Mouse (Mus musculus) right cerebral cortex, postnatal 14 days (tissue): ENCODE data around the gene Entpd1.
"Not testable (repeated sequence)": the region's sequence is repeated elsewhere in the genome, so short reads cannot be mapped to it uniquely, and the experiment has no call there.

ENCODE experiments used
- DNase-seq: peaks from one replicate; pipeline ENCODE4 v3.0.0; 2022

The Entpd1 gene

DNA sequence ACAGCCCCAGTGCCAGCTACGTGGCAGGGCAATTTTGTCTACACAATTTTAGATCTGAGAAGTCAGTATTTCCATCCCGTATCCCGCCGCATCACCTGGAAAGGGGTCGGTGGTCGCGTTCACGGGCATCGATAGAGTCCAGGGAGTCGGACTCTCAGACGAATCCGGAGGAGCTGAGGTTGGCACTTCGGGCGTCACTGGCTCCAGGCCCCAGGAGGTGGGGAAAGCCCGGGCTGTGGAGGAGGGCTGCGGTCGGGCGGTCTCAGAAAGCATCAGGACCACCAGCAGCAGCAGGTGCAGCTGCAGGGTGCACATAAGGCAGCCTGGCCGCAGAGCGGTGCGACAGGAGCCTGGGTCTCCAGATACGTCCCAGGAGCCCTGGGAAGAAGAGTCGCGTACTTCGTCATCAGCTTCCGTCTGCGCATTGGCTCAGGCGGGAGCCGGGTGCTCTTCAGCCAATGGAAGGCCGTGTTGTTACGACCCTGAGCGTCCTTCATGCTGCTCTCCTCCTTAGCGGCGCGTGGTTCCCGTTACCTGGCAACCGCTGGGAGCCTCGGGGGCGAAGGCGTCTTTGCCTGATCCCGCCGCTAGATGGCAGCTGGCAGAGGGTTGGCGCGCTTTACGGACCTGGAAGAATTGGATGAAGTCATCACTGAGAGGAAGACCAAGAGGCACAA, at the start of gene Entpd1, which contains the start of gene Tctn3:
Gene Entpd1 (plus strand): TSS at position 537 of the 677 bp plus-strand sequence.
Gene Tctn3 (minus strand): TSS at position 404 of the 677 bp plus-strand sequence.
- DNase-seq: peak; percentile 95

DNA sequence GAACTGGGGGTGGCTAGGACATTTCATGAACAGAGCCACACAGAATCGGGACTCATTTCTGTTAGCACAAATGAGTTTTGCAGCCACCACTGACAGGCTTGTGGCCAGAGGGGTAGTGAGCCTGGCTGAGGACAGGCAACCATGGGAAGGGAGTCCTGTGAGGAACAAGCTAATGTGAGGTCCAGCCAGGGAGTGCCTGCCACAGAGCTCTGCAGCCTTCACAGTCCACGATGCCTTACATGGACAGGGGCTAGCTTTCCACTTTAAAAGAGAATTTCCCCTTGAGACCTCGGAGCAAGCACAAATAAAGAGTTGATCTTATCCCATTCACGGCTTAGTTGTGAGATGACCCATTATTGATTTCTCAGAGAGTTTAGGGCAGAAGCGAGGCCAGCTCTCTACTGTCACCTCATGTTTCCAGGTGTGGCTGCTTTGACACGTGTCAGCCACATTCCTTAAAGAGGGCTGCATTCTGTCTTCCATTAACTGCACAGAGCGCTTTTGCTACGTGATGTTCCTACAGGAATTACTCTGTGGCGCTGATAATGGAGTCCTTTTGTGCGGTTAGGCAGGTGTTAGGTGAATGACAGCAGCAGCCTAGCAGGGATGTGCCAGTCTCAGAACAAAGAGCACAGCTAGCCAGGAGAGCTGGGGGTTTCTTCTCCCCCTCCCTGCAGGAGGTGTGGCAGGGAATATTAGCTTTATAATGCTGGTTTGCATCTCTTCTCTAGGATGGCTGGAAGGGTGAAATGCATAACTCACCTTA, 48.1 kb upstream of the Entpd1 start:
- no peak for DNase-seq

DNA sequence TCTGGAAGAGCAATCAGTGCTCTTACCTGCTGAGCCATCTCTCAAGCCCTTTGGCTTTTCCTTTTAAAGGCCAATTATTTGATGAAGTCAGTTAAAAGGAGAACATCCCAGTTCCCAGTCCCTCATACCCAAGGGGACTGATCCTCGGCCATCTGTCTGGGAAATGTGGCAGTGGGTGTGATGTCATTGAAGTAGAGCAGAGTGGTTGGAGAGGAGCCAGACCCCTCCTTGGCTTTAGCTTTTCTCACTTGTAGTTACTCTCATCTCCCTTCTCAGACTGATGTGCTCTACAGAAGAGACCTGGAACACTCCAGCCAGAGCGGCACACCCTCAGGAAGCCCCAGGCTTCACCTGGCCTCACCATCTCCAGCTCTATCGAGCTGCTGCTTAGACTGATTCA, 44.5 kb upstream of the Entpd1 start:
- no peak for DNase-seq

DNA sequence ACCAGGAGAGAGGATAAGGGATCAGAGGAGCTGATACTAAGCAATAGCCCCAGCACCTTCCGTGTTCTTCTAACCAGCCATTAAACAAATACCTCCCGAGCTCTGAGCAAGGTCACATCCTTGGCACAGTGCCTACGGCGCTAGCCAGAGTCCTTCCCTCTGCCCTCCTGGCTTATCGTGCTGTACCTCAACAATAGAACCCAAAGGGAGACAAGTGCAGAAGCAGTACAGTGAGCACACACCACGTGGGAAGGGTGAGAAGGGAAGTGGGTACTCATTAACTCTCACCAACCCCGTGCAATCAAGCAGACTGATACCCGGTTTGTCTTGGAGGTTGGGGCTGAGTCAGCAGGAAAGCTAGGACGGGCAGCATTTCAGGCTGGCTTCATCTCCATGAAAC, 41.4 kb upstream of the Entpd1 start:
- DNase-seq: no peak

DNA sequence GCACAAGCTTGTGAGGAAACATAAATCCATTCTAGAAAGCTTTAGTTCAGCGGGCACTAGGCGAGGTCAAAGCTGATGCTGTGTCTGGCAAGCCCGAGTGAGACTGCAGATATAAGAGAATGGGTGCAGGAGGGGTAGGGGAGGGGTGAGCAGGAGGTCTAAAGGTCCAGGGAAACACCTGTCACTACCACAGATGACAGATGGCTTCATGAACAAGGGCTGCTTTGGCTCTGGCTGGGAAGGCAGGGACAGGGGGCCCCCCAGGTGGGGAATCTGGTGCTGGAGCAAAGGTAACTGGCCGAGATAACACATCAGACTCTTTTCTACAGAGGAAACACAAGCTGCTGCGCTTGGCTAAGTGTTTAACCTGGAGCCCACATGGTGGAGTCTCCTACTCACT, 36.7 kb upstream of the Entpd1 start:
- DNase-seq: no peak

DNA sequence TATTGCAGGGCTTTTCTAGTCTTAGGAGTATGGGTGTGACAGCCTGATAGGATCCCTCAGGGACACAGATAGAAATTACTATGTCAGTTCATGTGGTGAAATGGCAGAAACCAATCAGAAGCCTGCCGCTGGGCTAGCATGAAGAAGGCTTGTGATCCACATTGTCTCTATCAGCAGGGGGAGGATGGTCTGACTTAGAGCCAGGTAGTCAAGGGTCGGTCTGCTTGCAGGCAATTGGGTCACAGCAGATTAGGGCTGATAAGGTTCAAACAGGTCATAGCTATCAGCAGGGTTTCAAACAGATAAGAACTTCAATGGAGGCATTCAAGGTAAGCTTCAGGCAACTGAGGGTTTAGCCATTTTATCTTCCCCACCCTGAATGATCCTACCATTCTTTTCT, 31.3 kb upstream of the Entpd1 start:
- DNase-seq: no peak

DNA sequence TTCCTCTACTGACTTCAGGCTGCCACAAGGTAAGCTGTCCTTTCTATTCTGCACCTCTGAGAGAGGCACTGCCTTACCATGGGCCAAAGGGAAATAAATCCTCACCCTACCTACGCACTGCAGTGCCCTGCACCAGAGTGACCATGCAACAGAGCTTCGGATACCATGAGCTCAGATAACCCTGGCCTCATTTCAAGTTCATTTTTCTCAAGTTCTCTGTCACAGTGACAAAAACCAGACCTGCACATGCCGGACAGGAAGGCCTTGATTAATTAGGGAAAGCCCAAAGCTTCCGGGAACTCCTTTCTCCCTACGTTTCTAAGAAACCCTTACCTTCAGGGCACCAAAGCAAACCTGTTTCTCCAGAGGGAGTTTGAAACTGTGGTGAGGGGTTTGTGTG, 30.5 kb upstream of the Entpd1 start:
- no peak for DNase-seq

DNA sequence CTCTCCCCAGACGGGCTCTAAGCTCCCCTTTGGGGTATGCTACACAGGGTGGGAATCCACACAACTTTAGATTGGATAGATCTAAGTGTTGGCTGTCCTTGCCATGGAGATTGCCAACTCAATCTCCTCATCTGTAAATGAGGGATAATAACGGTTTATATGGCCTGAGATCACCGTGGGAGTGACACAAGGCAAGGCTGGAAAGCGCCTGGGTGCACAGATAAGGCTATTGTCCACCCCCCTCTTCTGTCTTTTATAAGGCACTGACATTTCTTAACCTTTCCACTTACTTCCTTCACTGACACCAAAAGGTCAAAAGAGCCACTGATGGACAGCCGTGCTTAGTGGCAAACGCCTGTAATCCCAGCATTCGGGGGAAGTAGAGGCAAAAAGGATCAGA, 25.3 kb upstream of the Entpd1 start:
- no peak for DNase-seq

DNA sequence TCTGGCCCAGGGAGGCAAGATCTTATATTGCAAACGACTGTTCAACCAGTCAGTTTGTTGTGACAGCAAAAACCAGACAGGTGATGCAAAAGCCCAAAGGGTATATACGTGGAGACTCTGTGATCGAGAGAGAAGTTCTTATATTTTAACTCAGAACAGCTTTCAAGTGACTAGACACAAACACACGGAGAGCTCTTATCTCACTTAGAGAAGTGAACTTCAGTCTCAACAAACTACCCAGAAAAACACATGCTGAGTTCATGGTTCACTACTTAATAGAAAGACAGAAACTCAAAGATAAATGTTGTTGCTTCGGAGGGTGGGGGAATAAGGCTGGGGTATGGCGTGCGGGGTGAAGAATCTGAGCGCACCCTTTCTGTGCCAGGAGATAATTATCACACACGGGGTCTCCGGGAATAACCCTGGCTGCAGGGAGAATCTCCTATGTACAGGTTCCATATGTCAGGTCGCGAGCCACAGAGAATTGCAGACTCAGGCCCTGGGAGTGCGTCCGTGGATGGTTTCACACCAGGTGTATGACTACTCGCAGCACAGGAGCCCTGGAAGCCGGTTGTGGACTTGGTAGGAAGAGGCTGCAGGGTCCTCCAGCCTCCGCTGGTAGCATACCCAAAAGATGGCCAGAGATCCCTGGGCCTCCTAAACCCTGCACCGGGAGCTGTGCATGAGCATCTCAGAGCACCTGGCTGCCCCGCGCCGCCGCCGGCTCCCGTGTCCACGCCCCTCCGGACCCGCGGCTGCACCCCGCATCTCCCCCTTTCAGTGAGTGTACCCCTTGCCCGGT, 24.5 kb upstream of the Entpd1 start:
- no peak for DNase-seq

DNA sequence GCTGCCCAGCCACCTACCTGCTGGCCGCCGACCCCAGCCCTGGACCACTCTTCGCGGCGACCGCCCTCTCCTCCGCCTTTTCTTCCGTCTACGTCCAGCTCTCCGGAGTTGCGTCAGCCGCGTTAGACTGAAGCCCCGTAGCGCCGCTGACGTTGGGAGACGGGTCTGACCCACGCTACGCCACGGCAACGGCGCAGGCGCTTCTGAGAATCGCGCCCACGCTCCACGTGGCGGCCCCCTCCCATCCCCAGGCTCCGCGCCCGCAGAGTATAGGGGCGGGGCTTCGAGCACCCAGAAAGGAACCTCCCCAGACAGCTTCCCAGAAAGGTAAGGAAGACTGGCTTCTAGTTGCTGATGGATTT, 23.9 kb upstream of the Entpd1 start, which contains the start of gene Aldh18a1:
Gene Aldh18a1 (minus strand): TSS at position 171 of the 362 bp plus-strand sequence.
- DNase-seq: peak; percentile 96

DNA sequence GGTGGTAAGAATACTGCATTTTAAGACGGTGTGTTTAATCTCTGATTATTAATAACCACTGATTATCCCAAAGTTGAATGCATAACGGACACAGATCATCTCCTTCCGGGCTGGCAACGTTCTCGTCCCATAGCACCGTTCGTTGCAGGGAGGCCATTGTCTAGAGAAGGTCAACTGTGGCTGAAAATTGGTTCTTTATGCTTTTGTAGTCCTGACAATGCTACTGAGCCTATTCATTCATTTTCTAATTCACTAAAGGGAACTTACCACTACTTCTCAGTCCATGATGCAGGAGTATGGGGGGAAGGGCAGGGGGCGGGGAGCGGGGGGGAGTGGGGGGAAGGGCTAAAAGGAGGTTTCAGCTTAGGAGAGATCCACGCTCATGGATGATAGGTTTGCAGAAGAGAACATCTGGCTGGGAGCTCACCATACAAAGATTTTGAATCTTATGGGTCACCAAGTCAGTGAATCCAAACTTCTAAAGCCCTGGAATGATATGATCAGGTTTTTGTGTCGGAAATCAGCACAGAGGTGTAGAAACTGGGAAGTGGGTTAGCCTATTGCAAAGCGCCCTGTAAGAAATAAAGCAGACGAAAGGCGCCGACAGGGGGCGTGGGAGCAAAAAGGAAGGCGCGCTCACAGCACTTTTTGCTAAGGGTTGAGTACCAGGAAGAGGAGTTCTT, 23.2 kb upstream of the Entpd1 start:
- peak; percentile 92 for DNase-seq

DNA sequence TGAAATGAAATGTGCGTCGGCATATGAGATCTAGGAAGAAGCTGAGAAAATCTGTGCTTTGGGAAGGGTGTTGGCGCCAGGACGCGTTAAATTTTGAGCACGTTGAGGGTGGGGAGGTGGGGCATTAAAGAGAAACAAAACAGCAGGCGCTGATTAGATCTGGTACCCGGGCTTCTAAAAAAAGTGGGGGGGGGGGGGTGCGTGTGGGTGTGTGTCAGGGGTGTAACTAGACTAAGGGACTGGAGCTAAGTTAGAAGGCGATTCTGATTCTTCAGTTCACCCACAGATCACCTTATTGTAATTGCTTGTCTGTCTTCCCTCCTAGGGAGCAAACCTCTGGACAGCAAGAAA, 22.7 kb upstream of the Entpd1 start:
- DNase-seq: no peak

DNA sequence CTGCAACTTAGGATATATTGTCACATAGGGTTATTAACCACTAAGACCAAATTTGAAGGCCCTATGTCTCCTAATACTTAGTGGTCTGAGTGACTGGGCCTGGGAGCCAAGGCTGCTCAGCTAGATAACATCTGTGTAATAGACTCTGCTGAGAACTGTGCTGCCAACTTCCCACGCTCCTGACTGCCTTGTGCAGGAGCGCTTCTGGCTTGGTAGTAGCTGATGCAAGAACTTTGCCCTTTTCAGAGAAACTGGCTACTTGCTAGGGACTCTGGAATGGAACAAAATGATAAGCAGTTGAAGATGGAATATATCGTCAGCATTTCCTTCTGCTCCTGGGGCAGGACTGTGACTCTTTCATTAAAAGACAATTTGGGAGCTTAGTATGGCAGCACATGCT, 16.9 kb upstream of the Entpd1 start:
- DNase-seq: no peak

DNA sequence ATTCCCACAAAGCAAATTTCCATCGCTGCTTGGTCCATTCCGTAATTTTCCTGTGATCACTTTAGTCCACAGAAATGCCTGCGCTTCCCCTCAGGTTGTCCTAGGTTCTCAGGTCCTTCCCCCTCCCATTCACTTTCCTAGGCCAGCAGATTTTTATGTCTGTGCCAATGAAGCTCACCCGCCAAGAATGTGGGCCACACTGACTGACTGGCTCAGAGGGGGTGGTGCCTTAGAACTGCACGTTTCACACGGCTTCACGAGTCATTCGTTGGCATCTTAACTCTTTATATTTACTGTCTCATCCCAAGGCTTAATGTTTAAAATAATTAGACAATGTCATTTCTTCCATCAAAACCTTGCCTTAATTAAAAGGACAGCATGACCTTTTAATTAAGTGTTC, 16.3 kb upstream of the Entpd1 start:
- no peak for DNase-seq

DNA sequence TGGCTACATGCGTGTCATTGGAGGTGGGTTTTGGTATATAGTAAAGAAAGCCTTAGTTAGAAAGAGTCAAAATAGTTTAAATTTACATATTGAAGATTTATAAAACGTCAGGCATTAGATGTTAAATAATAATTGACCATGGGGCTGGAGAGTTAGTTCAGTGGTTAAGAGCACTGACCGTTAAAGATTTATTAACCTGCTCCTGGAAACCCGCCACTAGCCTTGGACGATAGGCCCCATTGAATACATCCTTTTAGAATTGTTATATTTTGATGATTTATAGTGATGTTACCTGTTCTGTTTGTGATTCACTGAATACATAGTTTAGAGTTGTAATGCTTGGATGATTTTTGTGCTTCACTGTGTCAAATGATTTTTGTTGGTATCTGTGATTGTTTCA, 11.3 kb upstream of the Entpd1 start:
- not testable (repeated sequence) for DNase-seq

DNA sequence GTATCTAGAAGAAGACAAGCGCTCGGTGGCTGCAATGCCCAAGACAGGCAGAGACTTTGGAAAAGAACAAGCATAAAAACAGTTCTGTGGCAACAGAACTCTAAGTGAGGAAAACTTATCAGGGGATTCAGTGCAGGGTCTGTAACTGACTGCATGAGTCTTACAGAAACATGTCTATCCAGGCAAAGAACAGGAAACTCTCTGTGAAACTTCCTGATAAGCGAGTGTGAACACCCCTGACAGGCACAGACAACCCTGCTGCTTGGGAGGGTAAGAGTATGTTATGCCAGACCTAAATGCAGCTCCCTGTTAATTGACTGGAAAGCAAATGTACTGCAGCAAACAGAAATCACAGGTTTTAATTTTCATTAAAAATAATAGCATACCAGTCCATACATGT, 10.3 kb upstream of the Entpd1 start:
- DNase-seq: no peak

DNA sequence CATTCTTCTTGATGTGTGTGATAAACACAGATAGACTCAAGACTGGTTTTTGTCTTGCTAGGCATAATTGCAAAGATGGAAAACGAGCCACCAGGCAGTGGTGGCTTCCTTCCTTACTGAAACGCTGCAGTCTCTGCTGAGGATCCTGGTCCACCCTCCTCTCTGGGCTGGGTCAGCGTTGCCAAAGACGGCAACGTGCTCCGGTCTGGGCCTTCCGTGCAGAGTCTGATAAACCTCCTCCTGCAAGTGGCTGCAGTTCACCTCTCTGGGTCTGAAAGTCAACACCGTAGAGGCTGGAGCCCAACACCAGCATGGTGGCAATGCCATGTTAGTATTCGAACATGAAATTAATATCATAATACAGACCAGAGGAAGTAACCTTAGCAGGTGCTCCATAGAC, 7.0 kb upstream of the Entpd1 start:
- DNase-seq: no peak

DNA sequence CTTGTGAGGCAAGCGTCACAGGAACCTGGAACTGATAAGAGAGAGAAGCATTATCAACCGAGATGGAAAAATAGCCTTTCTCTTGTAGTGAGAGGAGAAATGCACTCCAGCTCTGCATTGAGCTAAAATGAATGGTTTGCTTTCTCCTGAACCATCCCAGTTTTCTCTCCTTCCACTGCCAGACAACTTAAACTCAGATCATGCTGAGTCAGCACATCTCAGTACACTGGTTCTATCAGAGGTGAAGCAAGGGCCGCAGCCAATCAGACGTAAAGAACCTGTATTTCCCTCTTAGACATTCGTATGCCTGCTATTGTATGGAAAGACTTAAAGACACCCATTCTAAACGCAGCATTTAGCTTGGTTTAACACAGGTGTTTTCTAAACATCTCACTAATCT, 4.5 kb upstream of the Entpd1 start:
- DNase-seq: no peak

DNA sequence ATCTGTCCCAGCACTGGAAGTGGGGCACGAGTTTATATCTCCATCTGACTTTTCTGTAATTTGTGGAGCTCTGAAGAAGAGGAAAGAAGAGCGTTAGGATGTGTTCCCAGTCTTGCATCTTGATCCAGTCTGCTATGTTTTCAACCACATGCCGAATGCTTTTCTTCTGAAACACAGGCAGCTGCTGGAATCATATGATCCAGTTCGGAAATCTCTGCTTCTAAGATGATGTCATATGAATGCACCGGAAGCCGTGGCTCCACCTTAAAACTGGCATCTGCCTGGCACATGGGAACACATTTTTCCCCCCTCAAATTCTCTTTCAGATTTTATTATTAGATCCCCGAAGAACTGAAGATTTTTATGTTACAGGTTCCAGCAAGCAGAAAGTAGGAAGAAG, 2.6 kb downstream of the Entpd1 start:
- DNase-seq: no peak

DNA sequence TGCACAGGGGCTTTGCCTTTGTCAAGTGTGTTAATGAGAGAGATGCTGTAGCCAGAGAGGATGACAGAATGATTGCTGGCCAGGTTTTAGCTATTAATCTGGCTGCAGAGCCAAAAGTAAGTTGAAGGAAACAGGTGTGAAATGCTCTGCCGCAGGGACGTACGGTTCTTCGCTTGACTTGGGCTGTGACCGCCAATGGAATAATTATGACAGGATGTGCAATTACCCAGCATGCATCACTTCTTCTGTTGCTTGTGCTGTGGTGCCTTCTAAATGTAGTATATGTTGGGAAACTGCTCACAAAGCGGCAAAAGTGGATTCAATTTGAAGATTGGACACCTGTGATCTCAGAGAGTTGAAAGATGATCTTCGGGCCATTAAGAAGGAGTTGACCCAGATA, 3.9 kb downstream of the Entpd1 start:
- DNase-seq: no peak

DNA sequence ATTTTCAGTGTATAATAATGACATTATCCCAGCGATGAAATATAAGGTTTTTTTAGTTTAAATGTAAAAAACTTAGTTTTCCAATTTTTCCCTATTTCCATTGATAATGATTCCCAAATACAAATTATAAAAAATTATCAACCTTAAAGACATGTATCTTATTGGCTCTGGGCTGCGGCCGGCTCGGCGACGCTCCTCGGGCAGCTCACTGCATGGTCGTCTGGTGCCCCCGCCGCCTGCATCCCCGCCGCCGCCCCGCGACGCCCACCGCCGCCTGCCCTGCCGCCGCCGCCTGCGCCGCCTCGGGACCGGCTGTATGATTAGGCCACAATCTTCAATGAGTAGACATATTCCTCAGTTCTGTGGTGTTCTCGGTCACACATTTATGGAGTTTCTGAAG, 9.4 kb downstream of the Entpd1 start:
- DNase-seq: not testable (repeated sequence)

DNA sequence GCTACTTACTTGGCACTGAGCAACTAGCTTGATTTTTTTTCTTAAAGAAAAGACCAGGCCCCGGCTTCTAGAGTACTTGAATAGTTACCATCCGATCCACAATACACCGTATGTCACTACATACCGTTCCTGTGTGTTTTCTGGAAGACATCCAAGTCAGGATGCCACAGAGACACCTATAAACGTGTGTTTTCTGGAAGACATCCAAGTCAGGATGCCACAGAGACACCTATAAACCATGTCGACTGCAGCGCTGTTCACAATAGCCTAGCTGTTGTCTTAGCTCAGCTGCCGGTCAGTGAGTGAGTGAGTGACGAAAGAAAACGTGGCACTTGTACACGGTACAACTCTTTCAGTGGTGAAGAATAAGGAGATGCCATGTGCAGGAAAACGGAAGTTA, 13.8 kb downstream of the Entpd1 start:
- DNase-seq: no peak

DNA sequence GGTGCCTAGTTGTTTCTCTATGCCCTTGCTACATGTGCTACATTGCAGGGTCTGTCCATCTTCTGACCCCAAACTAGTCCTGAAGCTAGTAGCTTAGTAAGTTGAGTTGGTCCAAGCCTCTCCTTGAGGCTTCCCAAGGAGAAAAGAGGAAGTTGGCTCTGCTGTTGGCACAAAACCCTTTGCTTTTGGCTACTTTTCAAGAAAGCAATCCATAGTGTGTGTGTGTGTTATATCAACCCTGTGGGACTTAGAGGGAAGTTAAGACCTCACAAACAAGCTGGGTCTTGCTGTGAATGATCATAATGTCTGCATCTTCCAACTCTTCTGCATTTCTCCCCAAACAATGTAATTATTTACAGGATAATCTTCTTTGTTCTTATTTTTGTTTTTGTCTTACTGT, 16.8 kb downstream of the Entpd1 start:
- DNase-seq: no peak
